Mouse (Mus musculus) testis, postnatal 10 days (tissue): ENCODE results near the gene Enthd1.

ENCODE experiments used
- DNase-seq: peaks from one replicate; pipeline ENCODE4 v3.0.0; 2021; ENCODE audit warnings: low spot score

Gene Enthd1

GRCm38 (mm10) chr15:80483041-80483705 lies 81.8 kb downstream of the Enthd1 start:
- DNase-seq: no peak

DNA sequence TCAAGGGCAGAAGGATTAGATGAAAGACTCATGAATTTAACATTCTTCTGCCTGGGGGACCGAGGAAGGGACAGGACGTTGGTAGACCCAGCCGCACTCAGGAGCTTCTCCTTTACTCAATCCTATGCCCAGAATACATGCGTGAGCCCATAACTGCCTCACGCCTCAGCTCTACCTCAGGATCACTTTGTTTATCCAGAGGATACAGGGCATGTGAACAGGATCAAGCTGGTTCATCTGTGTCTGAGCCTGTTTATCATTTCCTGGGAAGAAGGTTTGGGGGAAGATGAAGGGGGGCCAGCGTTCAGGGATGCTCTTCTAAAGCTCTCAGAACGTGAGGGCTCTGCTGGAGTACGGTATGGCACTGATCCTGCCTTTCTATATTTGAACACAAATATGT lies 82.6 kb downstream of the Enthd1 start:
- no peak for DNase-seq

GRCm38 (mm10) chr15:80474429-80475002 lies 90.4 kb downstream of the Enthd1 start:
- no peak for DNase-seq

- no peak for DNase-seq
Observed at GRCm38 (mm10) chr15:80467876-80468275, 97.1 kb downstream of the Enthd1 start.

GRCm38 (mm10) chr15:80462106-80462505 lies 102.8 kb downstream of the Enthd1 start:
- DNase-seq: no peak

GRCm38 (mm10) chr15:80461446-80461845 lies 103.5 kb downstream of the Enthd1 start:
- no peak for DNase-seq

DNA sequence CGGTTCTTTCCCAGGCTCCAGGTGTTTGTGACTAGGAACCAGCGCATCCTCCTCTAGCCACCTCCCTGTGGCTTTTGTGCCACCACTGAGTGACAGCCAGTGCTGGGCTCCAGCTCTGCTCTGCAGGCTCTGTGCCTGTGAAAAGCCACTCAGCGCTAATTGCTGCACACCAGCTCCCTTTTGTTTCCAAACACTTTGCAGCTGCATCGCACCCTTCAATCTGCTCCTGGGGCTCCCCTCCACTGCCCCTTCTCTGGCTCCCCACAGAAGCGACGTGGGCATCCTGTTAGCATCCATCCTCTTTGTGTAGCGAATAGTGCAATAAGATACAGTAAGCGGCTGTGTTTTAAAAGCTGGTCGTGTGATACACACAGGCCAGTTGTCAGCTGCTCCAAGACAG lies 104.9 kb downstream of the Enthd1 start:
- DNase-seq: no peak

- no peak for DNase-seq
Observed at GRCm38 (mm10) chr15:80457984-80458383, 107.0 kb downstream of the Enthd1 start.

DNA sequence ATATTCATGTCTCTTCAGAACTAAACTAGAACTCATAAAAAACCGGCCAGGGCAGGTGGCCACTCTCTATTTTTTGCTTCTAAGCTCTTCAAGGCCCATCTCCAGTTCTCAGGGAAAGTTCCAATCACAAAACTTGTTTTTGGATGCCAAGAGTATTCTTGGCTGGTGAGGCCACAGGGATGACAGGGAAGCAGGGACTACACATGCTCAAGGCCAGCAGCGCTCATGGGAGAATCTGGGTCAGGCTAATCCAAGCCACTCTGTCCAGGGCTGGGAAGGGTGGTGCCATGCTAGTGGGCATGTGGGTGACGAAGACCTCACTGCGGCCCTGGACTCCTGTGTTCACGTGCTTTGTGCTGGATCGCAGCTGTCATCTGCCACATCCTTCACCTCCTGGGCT lies 110.5 kb downstream of the Enthd1 start:
- no peak for DNase-seq

DNA sequence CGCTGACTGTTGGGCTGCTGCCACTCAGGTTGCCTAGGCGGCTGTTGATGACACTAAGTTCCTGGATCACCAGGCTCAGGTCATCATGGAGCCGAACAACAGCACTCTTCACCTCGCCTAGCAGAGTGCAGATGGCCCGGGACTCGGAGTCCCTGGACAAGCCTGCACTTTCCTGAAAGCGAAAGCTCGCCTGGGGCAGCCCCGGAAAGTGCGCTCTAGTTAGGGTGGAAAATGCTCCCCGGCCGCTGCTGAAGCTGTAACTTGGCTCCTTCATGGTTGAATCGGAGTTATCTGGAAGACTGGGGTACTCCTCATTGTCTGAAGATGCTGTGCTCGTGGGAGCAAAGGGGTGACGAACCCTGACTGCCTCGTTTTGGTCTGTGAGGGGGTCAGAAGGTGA lies 112.5 kb downstream of the Enthd1 start:
- no peak for DNase-seq

DNA sequence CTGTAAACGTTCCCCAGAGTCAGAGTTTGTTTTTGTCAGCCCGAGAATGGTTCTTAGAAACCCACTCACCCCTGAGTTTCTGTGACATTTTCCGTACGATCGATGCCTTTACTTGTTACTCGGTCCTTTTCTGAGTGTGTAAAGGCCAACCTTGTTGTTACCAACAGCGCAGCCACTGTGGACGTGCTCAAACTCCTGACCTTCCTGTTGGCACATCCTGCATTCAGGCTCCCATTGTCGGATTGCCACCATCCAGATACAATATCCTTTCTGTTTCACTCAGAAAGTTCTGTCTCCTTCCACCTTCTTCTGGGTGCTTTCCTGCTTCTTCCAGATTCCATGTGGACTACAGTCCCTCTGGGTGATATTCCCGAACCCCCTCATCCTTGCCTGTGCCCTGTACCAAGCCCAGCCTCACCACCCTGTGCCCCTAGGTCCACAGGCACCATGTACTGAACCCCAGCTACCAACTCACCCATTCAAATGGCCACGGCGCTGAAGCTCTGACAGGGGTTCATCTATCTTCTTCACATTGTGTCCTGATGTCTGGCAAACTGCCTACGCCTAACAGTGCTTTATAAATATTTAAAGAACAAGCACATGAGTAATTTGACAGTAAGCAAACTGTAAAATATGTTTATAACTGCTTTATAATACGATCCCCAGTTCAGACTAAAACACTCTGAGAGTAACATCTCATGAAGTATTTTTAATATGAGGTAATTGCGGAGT lies 118.8 kb downstream of the Enthd1 start:
- no peak for DNase-seq

DNA sequence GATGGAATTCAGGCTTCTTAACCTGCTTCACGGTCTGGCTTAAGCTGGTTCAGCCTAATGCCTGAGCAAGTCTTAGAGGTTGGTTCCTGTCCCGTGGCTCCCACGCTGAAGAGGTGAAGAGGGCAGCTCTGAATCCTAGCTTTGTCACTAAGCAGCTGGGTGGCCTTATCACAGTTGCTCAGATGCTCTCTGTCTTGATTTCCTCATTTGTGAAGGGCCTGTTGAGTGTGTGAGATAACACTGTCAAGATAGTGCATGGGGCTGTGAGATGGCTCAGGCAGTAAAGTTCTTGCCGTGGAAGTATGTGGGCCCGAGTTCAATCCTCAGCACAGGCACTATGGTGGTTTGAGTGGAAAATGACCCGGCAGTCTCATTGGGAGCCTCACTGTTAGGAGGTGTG lies 124.8 kb downstream of the Enthd1 start:
- no peak for DNase-seq

GRCm38 (mm10) chr15:80438423-80438822 lies 126.5 kb downstream of the Enthd1 start:
- no peak for DNase-seq

DNA sequence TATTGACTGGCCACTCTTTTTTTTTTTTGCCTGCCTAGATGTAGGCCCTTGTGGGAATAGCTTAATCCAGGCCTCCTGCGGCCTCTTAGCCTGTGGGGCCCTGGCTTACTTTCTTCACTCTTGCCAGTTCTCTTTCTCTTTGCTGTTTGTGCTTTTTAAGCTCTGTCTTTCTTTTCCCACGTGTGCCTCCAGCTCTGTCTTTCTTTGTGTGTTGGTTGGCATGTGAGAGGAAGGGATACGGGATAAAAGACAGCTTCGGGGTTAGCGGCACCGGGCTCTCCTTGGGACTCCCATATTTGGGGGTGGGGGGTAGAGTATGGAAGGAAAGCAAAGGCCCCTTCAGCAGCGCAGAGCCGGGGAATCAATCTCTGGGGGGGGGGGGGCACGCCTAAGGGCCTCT lies 127.0 kb downstream of the Enthd1 start:
- DNase-seq: no peak

DNA sequence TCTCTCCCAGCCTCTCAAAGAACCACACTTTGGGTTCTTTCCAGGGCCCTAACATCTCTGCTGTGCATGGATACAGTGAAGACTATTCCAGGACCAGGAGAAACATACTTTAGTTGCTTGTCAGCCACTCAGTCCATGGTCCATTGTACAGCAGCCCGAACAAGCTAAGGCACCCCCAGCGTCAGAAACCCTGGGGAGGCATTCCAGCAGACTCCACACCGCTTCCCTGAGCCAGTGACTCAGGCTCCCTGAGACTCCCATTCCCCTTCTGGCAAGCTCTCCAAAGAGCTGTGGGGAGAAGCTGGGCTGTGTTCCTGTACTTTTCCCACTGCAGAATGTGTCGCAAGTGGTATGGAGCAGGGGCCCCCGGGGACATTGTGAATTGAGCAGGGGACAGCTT lies 128.0 kb downstream of the Enthd1 start:
- no peak for DNase-seq

DNA sequence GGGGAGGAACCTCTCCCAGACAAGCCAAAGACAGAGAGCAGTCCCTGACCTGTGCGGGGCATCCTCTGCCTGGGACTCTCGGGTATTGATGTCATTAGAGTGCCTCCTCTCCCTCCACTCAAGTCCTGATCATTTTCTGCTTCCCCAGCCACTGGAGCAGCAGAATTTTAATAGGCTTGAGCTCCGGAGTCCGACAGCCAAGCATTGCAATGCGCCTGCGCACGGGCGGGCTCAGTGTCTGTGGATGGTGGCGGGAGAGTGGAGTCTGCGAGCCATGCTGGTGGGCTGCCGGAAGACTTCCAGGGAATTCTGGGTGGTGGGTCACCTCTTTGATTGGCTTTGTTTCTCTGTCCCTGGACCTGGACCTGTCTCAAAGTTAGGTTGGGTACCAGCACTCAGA lies 134.6 kb downstream of the Enthd1 start:
- DNase-seq: no peak

DNA sequence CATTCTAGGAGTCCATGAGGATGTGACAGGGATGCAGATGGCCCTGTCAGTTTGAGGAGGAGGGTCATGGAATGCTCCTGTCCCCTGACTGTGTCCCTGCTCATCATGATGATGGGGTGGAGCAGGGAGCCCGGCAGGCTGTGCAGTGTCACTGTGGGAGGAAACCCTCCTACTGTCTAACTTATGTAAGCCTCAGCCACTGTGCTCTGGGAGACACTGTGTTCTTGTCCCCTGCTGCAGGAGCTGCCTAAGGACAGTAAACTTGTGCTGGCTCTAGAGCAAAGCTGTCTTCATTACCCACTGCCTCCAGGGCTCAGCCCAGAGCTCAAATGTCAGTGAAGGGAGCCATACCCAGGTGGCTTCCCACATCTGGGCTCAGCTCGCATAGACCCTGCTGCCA lies 146.8 kb downstream of the Enthd1 start:
- DNase-seq: no peak

- DNase-seq: peak; percentile 45
Observed at GRCm38 (mm10) chr15:80417066-80417465, 147.9 kb downstream of the Enthd1 start.

- DNase-seq: no peak
Observed at GRCm38 (mm10) chr15:80415132-80415531, 149.8 kb downstream of the Enthd1 start.

DNA sequence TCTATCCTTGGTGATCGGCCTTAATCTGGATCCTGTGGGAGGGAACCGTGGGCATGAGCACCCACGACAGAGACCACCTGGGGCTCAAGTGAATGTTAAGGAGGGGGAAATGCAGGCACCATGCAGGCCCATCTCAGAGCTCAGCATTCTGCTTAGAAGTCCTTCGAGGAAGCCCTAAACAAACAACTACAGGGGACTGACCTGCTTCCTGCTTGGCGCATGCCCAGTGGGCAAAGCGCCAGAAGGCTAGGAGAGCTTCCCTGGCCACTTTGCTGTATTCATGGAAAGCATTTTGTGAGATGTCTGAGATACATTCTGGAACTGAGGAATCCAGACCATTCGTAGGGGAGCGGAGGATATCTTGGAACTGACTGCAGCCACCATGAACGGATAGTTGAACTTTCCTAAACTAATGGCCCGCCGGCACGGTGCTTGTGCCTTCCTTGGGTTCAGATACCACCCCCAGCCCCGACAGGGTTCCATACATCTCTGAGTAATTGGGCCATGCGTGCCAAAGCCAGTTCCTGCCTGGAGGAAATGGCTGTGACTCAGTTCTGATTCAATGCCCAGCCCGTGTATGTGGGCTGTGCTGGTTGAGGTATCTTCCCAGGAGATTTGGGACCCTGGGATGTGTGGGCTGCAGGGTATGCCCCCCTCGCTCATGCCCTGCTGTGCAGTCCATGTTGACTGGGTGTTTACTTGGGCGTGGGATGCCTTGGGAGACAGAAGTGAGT lies 150.8 kb downstream of the Enthd1 start:
- DNase-seq: peak; percentile 56

- no peak for DNase-seq
Observed at GRCm38 (mm10) chr15:80413070-80413469, 151.9 kb downstream of the Enthd1 start.

GRCm38 (mm10) chr15:80410661-80411060 lies 154.3 kb downstream of the Enthd1 start:
- DNase-seq: no peak

GRCm38 (mm10) chr15:80407873-80408272 lies 157.1 kb downstream of the Enthd1 start:
- DNase-seq: no peak
